Mouse (Mus musculus): ENCODE results near the gene Pla2g7. TPM values are rescaled to one million over a fixed set of nuclear protein-coding genes. Genes with fewer than 3 reads are reported as not detected.

The Pla2g7 gene
- polyA plus RNA-seq, 1 experiment from 2014 or later: 9.0 TPM

GRCm38 (mm10) chr17:43629496-43630426, 61.9 kb downstream of the Pla2g7 start, which contains the start of gene Tdrd6:
Gene Tdrd6, minus strand, starts transcription at chr17:43630299.
- Histone ChIP-seq H3K4me3 (peak within 1 kb of the TSS; percentile 48), H3K36me3 (no peaks in the 10 kb centered on the region), H3K4me1 (peaks cover 16% of the 10 kb centered on the region), H3K4me2 (replicated peaks) (peak within 1 kb of the TSS; percentile 88), H3K27ac (no peak within 1 kb of the TSS), H3K27me3 (peaks cover 54% of the 10 kb centered on the region), H3K9ac (peak within 1 kb of the TSS; percentile 60), H3K9me3 (peaks cover 3% of the 10 kb centered on the region; the same call in 1 of the 2 replicates)
- peak; percentile 54 for ATAC-seq (ENCODE audit: low FRiP score, low read depth)
- 4% methylated on average over 83 of the region's 83 CpGs for WGBS

GRCm38 (mm10) chr17:43630427-43630760, 62.5 kb downstream of the Pla2g7 start:
- peak; percentile 8; the same call in 1 of the 2 replicates for ATAC-seq (ENCODE audit: low FRiP score, low read depth)
- Histone ChIP-seq H3K4me2 (replicated peaks) (peak overlapping the region; percentile 88), H3K9me3 (peaks cover 3% of the 10 kb centered on the region; the same call in 1 of the 2 replicates), H3K4me1 (peaks cover 16% of the 10 kb centered on the region), H3K27ac (no peak overlapping the region), H3K9ac (peak overlapping the region; percentile 60), H3K4me3 (peak overlapping the region; percentile 48), H3K27me3 (peaks cover 54% of the 10 kb centered on the region), H3K36me3 (no peaks in the 10 kb centered on the region)
- 39% methylated on average over 13 of the region's 13 CpGs for WGBS

GRCm38 (mm10) chr17:43637146-43637545, 69.2 kb downstream of the Pla2g7 start:
- no peak overlapping the region for H3K27ac ChIP-seq
- H3K27me3 ChIP-seq: 0 out of 2 replicates have a peak, but pooled peaks cover 5% of the 10 kb centered on the region
- no peak for ATAC-seq (ENCODE audit: low FRiP score, low read depth)
- peaks cover 10% of the 10 kb centered on the region for H3K36me3 ChIP-seq
- no peaks in the 10 kb centered on the region for H3K9me3 ChIP-seq
- H3K9ac ChIP-seq: no peak overlapping the region
- H3K4me1 ChIP-seq: no peaks in the 10 kb centered on the region
- 93% methylated on average over 4 of the region's 4 CpGs for WGBS
- no peak overlapping the region for H3K4me3 ChIP-seq
- no peak overlapping the region for H3K4me2 ChIP-seq (replicated peaks)

- no peak overlapping the region for H3K4me2 ChIP-seq (replicated peaks)
These were observed 72.9 kb downstream of the Pla2g7 start for GRCm38 (mm10) chr17:43640825-43641224.

GRCm38 (mm10) chr17:43643191-43643590, 75.3 kb downstream of the Pla2g7 start:
- WGBS: 84% methylated on average over 7 of the region's 7 CpGs
- peaks cover 52% of the 10 kb centered on the region for H3K36me3 ChIP-seq
- no peak overlapping the region for H3K4me2 ChIP-seq (replicated peaks)
- H3K4me3 ChIP-seq: no peak overlapping the region
- no peak overlapping the region for H3K9ac ChIP-seq
- no peaks in the 10 kb centered on the region for H3K4me1 ChIP-seq
- H3K9me3 ChIP-seq: no peaks in the 10 kb centered on the region
- ATAC-seq (ENCODE audit: low FRiP score, low read depth): no peak
- H3K27me3 ChIP-seq: no peaks in the 10 kb centered on the region
- no peak overlapping the region for H3K27ac ChIP-seq

More at GRCm38 (mm10) chr17:43640825-43641224, 72.9 kb downstream of the Pla2g7 start:
- Histone ChIP-seq H3K27me3 (no peaks in the 10 kb centered on the region), H3K9me3 (no peaks in the 10 kb centered on the region), H3K4me1 (no peaks in the 10 kb centered on the region), H3K27ac (no peak overlapping the region), H3K9ac (no peak overlapping the region), H3K36me3 (peaks cover 39% of the 10 kb centered on the region), H3K4me3 (no peak overlapping the region)
- WGBS: 85% methylated on average over 1 of the region's 1 CpGs
- no peak for ATAC-seq (ENCODE audit: low FRiP score, low read depth)

- Histone ChIP-seq H3K9me3 (no peaks in the 10 kb centered on the region), H3K4me3 (no peak overlapping the region), H3K4me2 (replicated peaks) (no peak overlapping the region), H3K4me1 (no peaks in the 10 kb centered on the region), H3K9ac (no peak overlapping the region), H3K27me3 (no peaks in the 10 kb centered on the region), H3K36me3 (peaks cover 59% of the 10 kb centered on the region), H3K27ac (no peak overlapping the region)
- WGBS: 75% methylated on average over 7 of the region's 7 CpGs
- no peak for ATAC-seq (ENCODE audit: low FRiP score, low read depth)
These were observed 76.5 kb downstream of the Pla2g7 start for GRCm38 (mm10) chr17:43644375-43644774.

- Histone ChIP-seq H3K4me2 (replicated peaks) (no peak overlapping the region), H3K4me1 (no peaks in the 10 kb centered on the region), H3K9me3 (no peaks in the 10 kb centered on the region), H3K9ac (no peak overlapping the region), H3K27me3 (no peaks in the 10 kb centered on the region), H3K36me3 (peaks cover 64% of the 10 kb centered on the region), H3K27ac (no peak overlapping the region), H3K4me3 (no peak overlapping the region)
- no peak for ATAC-seq (ENCODE audit: low FRiP score, low read depth)
- WGBS: 90% methylated on average over 3 of the region's 3 CpGs
These were observed 77.2 kb downstream of the Pla2g7 start for GRCm38 (mm10) chr17:43645136-43645535.

- no peak overlapping the region for H3K4me2 ChIP-seq (replicated peaks)
- no peak for ATAC-seq (ENCODE audit: low FRiP score, low read depth)
- no peaks in the 10 kb centered on the region for H3K27me3 ChIP-seq
- H3K36me3 ChIP-seq: peaks cover 73% of the 10 kb centered on the region
- no peak overlapping the region for H3K9ac ChIP-seq
- WGBS: 79% methylated on average over 5 of the region's 5 CpGs
- no peak overlapping the region for H3K4me3 ChIP-seq
- H3K9me3 ChIP-seq: no peaks in the 10 kb centered on the region
- H3K27ac ChIP-seq: no peak overlapping the region
- no peaks in the 10 kb centered on the region for H3K4me1 ChIP-seq
These were observed 79.0 kb downstream of the Pla2g7 start for GRCm38 (mm10) chr17:43646925-43647324.

GRCm38 (mm10) chr17:43649641-43650436, 81.9 kb downstream of the Pla2g7 start:
- Histone ChIP-seq H3K4me1 (no peaks in the 10 kb centered on the region), H3K9ac (no peak overlapping the region), H3K27ac (no peak overlapping the region), H3K4me3 (no peak overlapping the region), H3K9me3 (no peaks in the 10 kb centered on the region), H3K4me2 (replicated peaks) (no peak overlapping the region), H3K27me3 (no peaks in the 10 kb centered on the region), H3K36me3 (peaks cover 73% of the 10 kb centered on the region)
- WGBS: 90% methylated on average over 10 of the region's 10 CpGs
- no peak for ATAC-seq (ENCODE audit: low FRiP score, low read depth)

- Histone ChIP-seq H3K27ac (no peak overlapping the region), H3K9me3 (no peaks in the 10 kb centered on the region), H3K27me3 (no peaks in the 10 kb centered on the region), H3K4me2 (replicated peaks) (no peak overlapping the region), H3K4me3 (no peak overlapping the region), H3K9ac (no peak overlapping the region), H3K4me1 (no peaks in the 10 kb centered on the region), H3K36me3 (peaks cover 64% of the 10 kb centered on the region)
- ATAC-seq (ENCODE audit: low FRiP score, low read depth): no peak
- 65% methylated on average over 14 of the region's 14 CpGs for WGBS
These were observed 83.6 kb downstream of the Pla2g7 start for GRCm38 (mm10) chr17:43651314-43652046.

All from limb, embryonic 13.5 days (tissue).